Mouse (Mus musculus) cerebellum, postnatal 10 days (tissue): ENCODE data around the gene Cst10.

Experiments
- DNase-seq, 2 experiments: peaks; one replicate each; pipeline ENCODE4 v3.0.0; 2021; ENCODE audit warnings: mixed read lengths in 2 of 2

Gene Cst10

GRCm38 (mm10) chr2:149404757-149405156 lies at the start of gene Cst10:
TSS of gene Cst10 (plus strand) at chr2:149405057.
- DNase-seq = no peak

- DNase-seq = no peak
These were observed 11.9 kb upstream of the Cst10 start for GRCm38 (mm10) chr2:149392951-149393350.

GRCm38 (mm10) chr2:149422564-149422963 lies 17.7 kb downstream of the Cst10 start:
- peak; percentile 63 to 65 for DNase-seq
